Mouse (Mus musculus) liver, postnatal 0 days (tissue): ENCODE data around the gene Ddx6. TPM values are rescaled to one million over a fixed set of nuclear protein-coding genes. Genes with fewer than 3 reads are reported as not detected.

ENCODE experiments used
- ATAC-seq: fragments of 200-750 bp; cut with Nextera tagmentation; 2 replicates; pipeline ENCODE4 v1.8.0; 2017; ENCODE audit warnings: mild to moderate bottlenecking, moderate library complexity
- DNase-seq: peaks from one replicate; pipeline ENCODE4 v3.0.0-alpha.2; 2016
- H3K27ac ChIP-seq: fragments of 300-500 bp; sonication (generic); 2 replicates; pipeline ENCODE4 v1.5.1; 2014; ENCODE audit warnings: antibody characterized with exemption, moderate library complexity, mild to moderate bottlenecking, low read depth
- H3K27me3 ChIP-seq: fragments of 300-500 bp; sonication (generic); 2 replicates; pipeline ENCODE4 v1.6.1; 2014; ENCODE audit warnings: low read length, control low read depth, mixed read lengths; ENCODE audit not compliant: insufficient read depth
- H3K36me3 ChIP-seq: fragments of 300-500 bp; sonication (generic); replicated peaks from 2 replicates; pipeline ENCODE4 v1.6.1; 2014; ENCODE audit warnings: mild to moderate bottlenecking, control low read depth, low read length, moderate library complexity, mixed read lengths; ENCODE audit not compliant: insufficient read depth
- H3K4me1 ChIP-seq: fragments of 300-500 bp; sonication (generic); 2 replicates; pipeline ENCODE4 v1.6.1; 2014; ENCODE audit warnings: antibody characterized with exemption, mild to moderate bottlenecking, control low read depth; ENCODE audit not compliant: insufficient read depth
- H3K4me2 ChIP-seq: fragments of 300-500 bp; sonication (generic); 2 replicates; pipeline ENCODE4 v1.6.1; 2014; ENCODE audit warnings: low read depth, mild to moderate bottlenecking, low read length, moderate library complexity, mixed read lengths
- H3K4me3 ChIP-seq: fragments of 300-500 bp; sonication (generic); 2 replicates; pipeline ENCODE4 v1.5.1; 2014; ENCODE audit warnings: low read depth, low read length
- H3K9ac ChIP-seq: fragments of 300-500 bp; sonication (generic); replicated peaks from 2 replicates; pipeline ENCODE4 v1.6.1; 2014; ENCODE audit warnings: mild to moderate bottlenecking, moderate library complexity
- H3K9me3 ChIP-seq: fragments of 300-500 bp; sonication (generic); 2 replicates; pipeline ENCODE4 v1.6.1; 2016; ENCODE audit warnings: mild to moderate bottlenecking, control low read depth, low read length, mixed read lengths
- CTCF ChIP-seq: sonication (generic); IDR thresholded peaks from 2 replicates; pipeline ENCODE4 v1.5.1; 2016; ENCODE audit warnings: antibody characterized with exemption, low read depth
- EP300 ChIP-seq: IDR thresholded peaks from 2 replicates; pipeline ENCODE4 v1.6.1; 2016; ENCODE audit warnings: antibody characterized with exemption, low read depth, mild to moderate bottlenecking
- WGBS: fragments of 180-500 bp; shearing (Covaris S2); extraction: QIAGEN DNeasy Blood & Tissue Kit; methylation state at CpG from one replicate; pipeline ENCODE4 v1.1.7; 2014; ENCODE audit not compliant: insufficient replicate concordance; 5-methylcytosine and 5-hydroxymethylcytosine counted together
- polyA plus RNA-seq: library from polyadenylated mRNA; unstranded; fragments of >200 nt; fragmentation: Nextera tagmentation; extraction: Ambion mirVana; gene quantifications from 2 replicates; pipeline ENCODE4 v1.2.1, GENCODE M21; 2015

The Ddx6 gene
- polyA plus RNA-seq, 1 experiment from 2014 or later = 6.3 TPM

- Histone ChIP-seq H3K9me3 (no peaks in the 10 kb centered on the region), H3K4me3 (no peak overlapping the region), H3K9ac (no peak overlapping the region), H3K4me2 (no peak overlapping the region), H3K36me3 (no peaks in the 10 kb centered on the region), H3K27ac (no peak overlapping the region), H3K27me3 (no peaks in the 10 kb centered on the region), H3K4me1 (peaks cover 7% of the 10 kb centered on the region; the same call in 1 of the 2 replicates)
- ATAC-seq = no peak
- DNase-seq = no peak
- TF ChIP-seq CTCF (no peak), EP300 (no peak)
- WGBS = 54% methylated on average over 2 of the region's 2 CpGs
Observed at GRCm38 (mm10) chr9:44590969-44591368, 13.7 kb upstream of the Ddx6 start.

GRCm38 (mm10) chr9:44591595-44592188, 13.0 kb upstream of the Ddx6 start:
- Histone ChIP-seq H3K4me2 (no peak overlapping the region), H3K27ac (no peak overlapping the region), H3K9ac (no peak overlapping the region), H3K4me3 (no peak overlapping the region), H3K9me3 (no peaks in the 10 kb centered on the region), H3K27me3 (no peaks in the 10 kb centered on the region), H3K36me3 (no peaks in the 10 kb centered on the region), H3K4me1 (peaks cover 7% of the 10 kb centered on the region; the same call in 1 of the 2 replicates)
- no peak for ATAC-seq
- DNase-seq = no peak
- WGBS = 49% methylated on average over 7 of the region's 7 CpGs
- TF ChIP-seq EP300 (no peak), CTCF (no peak)

GRCm38 (mm10) chr9:44593221-44593620, 11.5 kb upstream of the Ddx6 start:
- Histone ChIP-seq H3K27me3 (no peaks in the 10 kb centered on the region), H3K4me1 (peaks cover 7% of the 10 kb centered on the region; the same call in 1 of the 2 replicates), H3K9ac (no peak overlapping the region), H3K4me3 (no peak overlapping the region), H3K27ac (no peak overlapping the region), H3K36me3 (no peaks in the 10 kb centered on the region), H3K4me2 (no peak overlapping the region), H3K9me3 (no peaks in the 10 kb centered on the region)
- no peak for ATAC-seq
- DNase-seq = no peak
- 77% methylated on average over 4 of the region's 4 CpGs for WGBS
- TF ChIP-seq CTCF = no peak
- TF ChIP-seq EP300 = no peak

GRCm38 (mm10) chr9:44593886-44594285, 10.8 kb upstream of the Ddx6 start:
- no peak for DNase-seq
- H3K36me3 ChIP-seq = no peaks in the 10 kb centered on the region
- H3K9me3 ChIP-seq = no peaks in the 10 kb centered on the region
- no peak overlapping the region for H3K4me3 ChIP-seq
- H3K27me3 ChIP-seq = no peaks in the 10 kb centered on the region
- WGBS = 72% methylated on average over 4 of the region's 4 CpGs
- no peak overlapping the region for H3K27ac ChIP-seq
- TF ChIP-seq CTCF (no peak), EP300 (no peak)
- peaks cover 1% of the 10 kb centered on the region; the same call in 1 of the 2 replicates for H3K4me1 ChIP-seq
- H3K9ac ChIP-seq = no peak overlapping the region
- no peak for ATAC-seq
- H3K4me2 ChIP-seq = no peak overlapping the region

- no peak overlapping the region for H3K4me2 ChIP-seq
- no peaks in the 10 kb centered on the region for H3K9me3 ChIP-seq
- no peaks in the 10 kb centered on the region for H3K36me3 ChIP-seq
- WGBS = 79% methylated on average over 9 of the region's 9 CpGs
- H3K4me1 ChIP-seq = peaks cover 4% of the 10 kb centered on the region
- H3K27me3 ChIP-seq = no peaks in the 10 kb centered on the region
- TF ChIP-seq EP300 = no peak
- no peak for TF ChIP-seq CTCF
- ATAC-seq = no peak
- H3K9ac ChIP-seq = no peak overlapping the region
- DNase-seq = no peak
- no peak overlapping the region for H3K4me3 ChIP-seq
- no peak overlapping the region for H3K27ac ChIP-seq
Observed at GRCm38 (mm10) chr9:44594901-44595536, 9.7 kb upstream of the Ddx6 start.

- H3K4me2 ChIP-seq = no peak overlapping the region
Observed at GRCm38 (mm10) chr9:44595537-44595930, 9.2 kb upstream of the Ddx6 start.

More at GRCm38 (mm10) chr9:44595537-44595930, 9.2 kb upstream of the Ddx6 start:
- H3K27me3 ChIP-seq = no peaks in the 10 kb centered on the region
- ATAC-seq = no peak
- WGBS = 71% methylated on average over 1 of the region's 1 CpGs
- DNase-seq = no peak
- TF ChIP-seq EP300 = no peak
- no peak for TF ChIP-seq CTCF
- peaks cover 4% of the 10 kb centered on the region for H3K4me1 ChIP-seq
- H3K9ac ChIP-seq = no peak overlapping the region
- H3K36me3 ChIP-seq = no peaks in the 10 kb centered on the region
- no peak overlapping the region for H3K27ac ChIP-seq
- H3K4me3 ChIP-seq = no peak overlapping the region
- H3K9me3 ChIP-seq = no peaks in the 10 kb centered on the region
